Mouse (Mus musculus): ENCODE measurements around the gene Aoc2.

Gene Aoc2

DNA sequence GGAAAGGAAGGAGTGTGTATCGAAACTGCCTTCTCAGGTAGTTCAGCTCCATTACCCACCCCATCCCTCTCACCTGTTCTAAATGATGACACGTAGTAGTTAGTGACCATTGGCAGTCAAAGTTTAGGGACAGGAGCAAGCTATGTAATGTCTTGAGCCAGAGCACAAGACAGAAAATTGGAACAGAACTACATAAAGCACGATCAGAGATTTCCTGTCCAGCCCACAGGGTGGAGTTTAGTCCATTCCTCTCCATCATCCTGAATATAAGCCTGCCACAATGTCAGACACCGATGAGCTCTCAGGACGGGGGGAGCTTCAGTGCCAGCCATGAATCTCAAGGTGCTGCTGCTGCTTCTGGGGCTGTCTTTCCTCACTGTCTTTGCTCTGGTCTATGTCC lies at the start of gene Aoc2:
Aoc2 (plus strand) TSS at position 301 of the 400 bp plus-strand sequence.
- no peak for DNase-seq

DNA sequence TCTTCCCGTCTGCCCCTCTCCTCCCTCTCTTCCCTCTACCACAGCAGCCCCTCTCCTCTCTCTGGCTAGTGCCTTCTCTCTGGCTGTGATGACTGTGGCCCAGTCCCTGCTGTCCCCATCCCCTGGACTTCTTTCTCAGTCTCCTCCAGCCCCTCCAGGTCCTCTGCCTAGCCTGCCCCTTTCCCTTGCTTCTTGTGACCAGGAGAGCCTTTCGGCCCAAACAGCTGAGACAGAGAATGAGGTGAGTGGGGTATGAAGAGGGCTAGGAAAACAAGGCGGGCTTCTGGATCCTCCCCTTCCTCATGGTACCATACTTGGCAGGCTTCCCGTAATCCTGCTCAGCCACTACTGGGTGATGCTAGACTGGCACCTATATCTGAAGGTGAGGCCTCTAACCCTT lies 49.6 kb upstream of the Aoc2 start:
- no peak for DNase-seq

DNA sequence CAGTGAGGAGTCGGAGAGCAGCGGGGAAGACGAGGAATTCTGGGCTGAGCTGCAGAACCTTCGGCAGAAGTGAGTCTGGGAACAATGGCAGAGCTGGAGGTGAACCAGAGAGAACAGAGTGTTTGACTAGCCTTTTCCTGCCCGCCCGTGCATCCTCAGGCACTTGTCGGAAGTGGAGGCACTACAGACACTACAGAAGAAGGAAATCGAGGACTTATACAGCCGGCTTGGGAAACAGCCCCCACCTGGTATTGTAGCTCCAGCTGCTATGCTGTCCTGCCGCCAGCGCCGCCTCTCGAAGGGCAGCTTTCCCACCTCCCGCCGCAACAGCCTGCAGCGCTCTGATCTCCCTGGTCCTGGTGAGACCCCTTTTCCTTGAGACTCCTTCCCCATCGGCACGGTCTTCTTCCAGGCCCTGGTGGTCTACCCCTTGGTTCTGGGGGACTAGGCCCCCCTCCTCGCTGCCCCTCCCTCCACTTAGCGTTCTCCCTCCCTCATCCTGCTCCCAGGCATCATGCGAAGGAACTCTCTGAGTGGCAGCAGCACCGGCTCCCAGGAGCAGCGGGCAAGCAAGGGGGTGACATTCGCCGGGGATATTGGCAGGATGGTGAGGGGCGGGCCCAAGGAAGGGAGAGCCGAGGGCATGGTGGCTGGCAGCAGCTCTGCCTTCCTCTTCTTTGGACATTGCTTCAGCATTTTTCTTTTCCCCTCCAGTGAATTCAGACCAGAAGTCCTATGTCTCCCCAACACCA lies 48.4 kb upstream of the Aoc2 start:
- DNase-seq, result no peak

DNA sequence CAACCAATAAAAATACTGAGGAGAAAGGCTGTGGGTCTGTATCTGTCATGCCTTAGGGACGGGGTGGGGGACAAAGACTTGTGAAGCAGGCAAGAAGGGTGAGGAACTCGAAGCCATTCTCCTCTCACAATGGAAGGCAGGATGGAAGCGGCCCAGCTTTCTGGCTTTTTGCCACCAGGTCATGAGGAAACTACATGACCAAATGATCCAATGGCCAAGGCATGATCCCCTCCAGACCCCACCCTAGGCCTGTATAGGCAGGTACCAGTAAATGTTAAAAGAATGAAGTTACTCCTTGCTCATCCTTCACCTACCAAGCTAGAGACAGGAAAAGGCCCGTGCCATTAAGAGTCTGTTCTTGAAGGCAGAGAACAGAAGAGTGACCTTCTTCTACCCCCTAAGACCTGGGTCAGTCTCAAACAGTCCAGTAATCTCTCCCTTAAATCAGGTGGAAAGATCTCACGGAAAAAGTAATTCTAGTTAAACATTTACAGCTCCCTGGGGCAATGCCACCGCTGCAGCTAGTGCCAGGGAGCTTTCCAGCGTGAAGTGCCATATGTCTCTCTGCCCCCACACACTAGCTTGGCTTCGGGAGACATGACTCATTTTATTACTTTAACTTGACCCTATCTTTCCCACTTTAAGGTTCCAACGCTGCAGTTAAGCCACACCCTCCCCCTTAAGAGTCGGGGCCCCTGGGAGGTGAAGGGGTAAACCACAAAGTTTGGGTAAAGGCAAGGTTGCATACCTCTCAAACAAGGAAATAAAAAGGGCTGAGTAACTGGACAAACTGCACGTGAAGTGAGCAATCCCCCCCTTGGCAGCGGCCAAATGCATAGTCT lies 47.3 kb upstream of the Aoc2 start:
- DNase-seq, result peak; percentile 88 to 94

DNA sequence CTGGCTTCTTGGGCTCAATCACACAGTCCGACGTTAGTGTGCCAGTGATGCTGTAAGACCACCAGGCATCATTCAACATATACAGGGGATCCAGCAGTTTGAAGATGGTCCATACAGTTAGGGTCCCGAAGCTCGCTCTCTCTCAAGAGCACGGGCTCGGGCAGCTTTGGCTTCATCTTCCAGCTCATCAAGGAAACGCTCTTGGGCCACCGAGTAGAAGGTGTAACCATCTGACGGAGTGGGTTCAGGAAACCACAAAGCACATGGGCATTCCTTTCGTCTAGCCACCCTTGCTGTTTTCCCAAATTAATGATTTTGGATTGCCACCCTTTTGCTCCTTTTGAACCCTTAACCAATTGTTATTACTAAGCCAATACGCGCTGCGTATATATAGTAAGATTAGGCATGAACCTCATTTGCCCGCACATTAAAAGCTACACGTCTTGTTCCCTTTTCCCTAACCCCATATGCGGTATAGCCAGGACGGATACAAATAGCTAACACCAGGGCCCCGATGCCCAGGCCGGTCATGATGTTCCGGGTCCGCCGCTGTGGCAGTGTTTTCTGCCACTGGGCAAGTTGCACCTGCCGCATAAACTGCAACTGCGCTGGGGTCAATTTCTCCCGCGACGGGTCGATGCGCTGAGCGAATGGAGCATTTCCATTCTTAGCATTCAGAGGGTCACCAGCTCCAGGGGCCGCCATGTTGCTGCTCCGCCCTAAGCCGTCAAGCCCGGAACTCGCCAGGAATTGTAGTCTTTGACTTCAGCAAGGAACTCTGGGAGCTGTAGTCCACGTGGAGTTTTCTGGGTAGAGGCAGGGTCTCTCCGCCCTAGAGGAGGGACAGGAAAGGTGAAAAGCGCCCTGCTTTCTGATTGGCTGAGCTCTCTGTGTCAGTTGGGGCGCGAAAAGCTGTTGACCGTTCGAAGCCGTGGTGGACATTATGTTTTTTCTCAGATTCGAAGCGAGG lies 46.4 kb upstream of the Aoc2 start, which contains the start of the genes Cntd1 and Coa3:
Cntd1 (plus strand) TSS at position 790 of the 970 bp plus-strand sequence.
Coa3 (minus strand) TSS at position 892 of the 970 bp plus-strand sequence.
- peak; percentile 87 to 88 for DNase-seq

DNA sequence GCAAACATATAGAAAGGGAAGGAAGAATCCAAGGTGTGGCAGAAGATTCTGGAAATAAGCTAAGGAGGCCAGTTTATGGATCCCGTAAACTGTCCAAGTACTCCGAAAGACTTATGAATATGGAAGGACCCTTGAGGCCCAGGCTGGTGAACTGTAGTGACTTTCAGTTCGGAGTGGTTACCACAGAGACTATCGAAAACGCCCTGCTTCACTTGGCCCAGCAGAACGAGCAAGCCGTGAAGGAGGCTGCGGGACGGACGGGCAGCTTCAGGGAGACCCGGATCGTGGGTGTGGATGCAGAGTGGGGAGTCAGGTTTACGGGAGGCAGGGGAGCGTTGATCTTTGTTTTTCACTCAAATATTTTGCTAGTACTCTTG lies 45.7 kb upstream of the Aoc2 start:
- no peak for DNase-seq

DNA sequence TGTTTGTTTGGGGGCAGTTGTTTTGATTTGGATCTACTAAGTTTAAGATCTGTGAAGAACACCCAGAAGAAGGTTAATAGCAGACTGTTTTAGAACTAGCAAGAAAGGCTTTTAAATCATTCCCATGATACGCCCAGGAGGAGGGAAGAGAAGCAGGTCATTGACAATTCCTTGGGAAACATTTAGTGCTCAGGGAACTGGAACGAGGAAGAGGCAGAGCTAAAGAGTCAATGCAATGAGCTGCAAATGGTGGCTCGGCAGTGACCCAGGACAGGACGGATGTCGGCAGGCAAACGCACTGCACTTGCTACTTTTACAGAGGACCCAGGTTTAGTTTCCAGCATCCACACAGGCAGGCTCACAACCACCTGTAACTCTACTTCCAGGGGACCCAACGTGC lies 44.0 kb upstream of the Aoc2 start:
- DNase-seq, result no peak

DNA sequence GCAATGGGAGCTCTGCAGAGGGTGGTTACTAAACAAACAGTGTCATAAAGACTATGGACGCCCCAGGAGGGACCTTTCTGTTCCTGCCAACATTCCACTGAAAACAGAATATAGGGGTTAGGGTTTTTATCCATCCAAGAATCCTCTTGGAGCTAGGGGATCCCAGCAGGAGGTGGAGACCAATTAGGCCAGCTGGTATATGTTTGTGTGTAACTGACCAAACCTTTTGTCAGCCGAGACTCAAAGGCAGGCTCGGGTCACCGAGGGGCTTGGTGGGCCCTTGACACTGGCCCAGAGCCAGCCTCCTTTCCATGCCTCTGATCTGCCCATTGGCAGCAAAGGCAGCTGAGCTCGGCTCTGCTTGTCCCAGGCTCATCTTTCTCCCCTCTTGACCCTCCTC lies 42.0 kb upstream of the Aoc2 start:
- no peak for DNase-seq

DNA sequence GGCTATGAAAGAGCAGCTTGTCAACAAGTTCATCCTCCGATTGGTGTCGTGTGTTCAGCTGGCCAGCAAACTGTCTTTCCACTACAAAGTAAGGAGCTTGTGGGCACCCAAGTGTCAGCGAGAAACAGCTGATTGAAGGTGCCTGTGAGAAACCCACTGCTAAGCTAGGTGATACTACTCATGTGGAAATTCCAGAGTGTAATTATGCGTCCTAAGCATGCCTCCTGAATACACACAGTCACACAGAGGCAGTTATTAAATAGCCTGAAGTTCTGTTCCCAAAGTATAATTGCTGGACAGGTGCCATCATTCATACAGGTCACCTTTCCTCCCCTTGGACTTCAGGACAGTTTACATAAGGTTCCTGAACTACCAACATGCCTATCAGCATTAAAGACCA lies 41.1 kb upstream of the Aoc2 start:
- peak in 1 of 2 experiments; percentile 86 for DNase-seq

DNA sequence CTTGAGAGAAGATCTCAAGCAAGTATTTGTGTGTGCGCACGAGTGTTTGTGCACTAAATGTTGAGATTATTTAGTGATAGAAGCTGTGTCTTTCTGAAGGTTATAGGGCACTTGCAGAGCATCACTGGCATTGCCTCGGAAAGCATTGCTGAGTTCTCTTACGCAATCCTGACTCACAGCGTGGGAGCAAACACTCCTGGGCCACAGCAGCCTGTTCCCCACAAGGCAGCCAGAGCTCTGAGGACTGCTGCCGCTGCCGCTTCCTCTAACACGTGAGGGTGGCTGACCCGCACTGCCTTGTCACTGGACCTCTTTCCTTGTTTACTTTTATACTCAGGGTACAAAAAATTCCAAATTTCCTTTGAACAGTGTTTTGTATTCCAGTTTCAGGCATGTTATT lies 37.6 kb upstream of the Aoc2 start:
- DNase-seq, result no peak

DNA sequence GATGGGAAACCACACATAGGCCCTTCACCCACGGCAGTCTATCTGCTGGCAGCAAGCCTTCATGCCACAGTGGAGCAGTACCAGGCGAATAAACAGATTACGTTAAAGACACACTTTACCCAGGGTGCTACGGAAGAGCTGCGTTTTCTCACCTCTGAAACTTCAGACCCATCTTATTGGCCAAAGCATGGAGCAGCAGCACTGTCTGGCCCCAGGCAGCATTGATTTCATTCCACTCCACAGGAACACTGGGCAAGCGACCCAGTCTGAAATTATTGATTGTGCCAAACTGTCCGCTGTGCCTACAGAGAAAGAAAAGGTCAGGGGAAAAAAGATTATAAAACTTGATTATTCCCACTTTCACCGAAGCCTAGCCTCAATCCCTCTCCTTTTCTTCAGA lies 33.6 kb upstream of the Aoc2 start:
- DNase-seq, result no peak

DNA sequence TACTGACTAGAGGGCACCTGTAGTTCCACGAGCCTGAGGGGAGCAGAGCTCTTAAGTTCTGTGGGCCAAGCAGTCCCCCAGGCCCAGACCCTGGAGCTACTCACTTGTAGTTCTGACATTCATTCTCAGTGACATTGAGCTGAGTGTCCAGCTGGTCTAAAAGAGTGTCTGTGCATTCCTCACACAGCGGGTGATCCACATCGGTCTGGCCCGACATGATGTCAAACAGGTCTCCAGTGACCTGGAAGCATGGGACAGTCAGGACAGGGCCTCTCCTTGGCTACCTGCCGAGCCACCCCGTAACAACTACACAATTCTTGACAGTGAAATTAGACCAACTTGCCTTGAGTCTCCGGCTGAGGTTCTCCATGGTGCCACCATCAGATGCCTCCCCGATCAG lies 29.7 kb upstream of the Aoc2 start:
- DNase-seq, result no peak

DNA sequence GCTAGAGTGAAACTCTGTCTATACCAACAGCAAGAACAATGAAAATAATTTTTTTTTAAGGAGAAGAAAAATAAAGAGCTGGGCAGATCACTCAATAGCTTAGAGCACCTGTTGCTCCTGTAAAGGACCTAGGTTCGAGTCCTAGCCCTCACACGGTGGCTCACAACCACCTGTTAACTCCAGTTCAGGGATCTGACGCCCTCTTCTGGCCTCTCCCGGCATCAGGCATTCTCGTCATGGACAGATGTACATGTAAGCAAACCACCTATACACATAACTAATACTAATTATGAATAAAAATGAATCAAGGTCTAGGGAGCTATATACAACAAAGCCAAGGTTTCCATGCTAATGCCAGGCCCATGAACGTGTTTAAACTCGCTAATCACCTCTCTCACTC lies 24.0 kb upstream of the Aoc2 start:
- DNase-seq, result no peak

DNA sequence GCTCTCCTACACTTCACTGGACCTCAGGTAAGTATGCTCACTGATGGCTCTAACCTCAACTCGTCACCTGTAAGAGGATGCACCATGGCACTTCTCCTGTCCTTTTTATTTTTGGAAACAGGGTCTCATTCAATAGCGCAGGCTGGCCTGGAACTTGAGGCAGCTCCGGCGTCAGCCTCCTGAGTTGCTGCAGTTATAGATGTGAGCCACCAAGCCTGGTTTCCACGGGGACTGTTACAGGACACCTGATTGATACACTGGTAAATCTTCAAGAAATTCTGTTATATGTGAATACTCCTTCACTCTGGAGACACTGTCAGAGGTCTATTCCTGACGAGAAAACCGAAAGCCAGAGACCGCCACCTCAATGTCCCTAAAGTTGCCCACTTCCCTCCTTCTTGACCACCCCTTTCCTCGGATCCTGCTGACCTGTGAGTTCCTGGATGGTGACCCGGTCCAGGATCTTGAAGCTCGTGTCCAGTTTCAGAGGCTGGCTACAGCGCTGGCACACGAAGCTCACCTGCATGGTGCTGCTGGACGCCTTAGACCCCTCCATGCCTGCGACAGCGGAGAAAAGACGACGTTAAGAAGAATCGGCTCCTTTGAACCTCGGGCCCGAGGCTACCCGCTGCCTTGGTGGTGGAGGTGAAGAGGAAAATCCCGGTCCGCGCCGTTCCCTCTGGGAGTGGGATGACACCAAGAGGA lies 23.4 kb upstream of the Aoc2 start:
- no peak for DNase-seq

DNA sequence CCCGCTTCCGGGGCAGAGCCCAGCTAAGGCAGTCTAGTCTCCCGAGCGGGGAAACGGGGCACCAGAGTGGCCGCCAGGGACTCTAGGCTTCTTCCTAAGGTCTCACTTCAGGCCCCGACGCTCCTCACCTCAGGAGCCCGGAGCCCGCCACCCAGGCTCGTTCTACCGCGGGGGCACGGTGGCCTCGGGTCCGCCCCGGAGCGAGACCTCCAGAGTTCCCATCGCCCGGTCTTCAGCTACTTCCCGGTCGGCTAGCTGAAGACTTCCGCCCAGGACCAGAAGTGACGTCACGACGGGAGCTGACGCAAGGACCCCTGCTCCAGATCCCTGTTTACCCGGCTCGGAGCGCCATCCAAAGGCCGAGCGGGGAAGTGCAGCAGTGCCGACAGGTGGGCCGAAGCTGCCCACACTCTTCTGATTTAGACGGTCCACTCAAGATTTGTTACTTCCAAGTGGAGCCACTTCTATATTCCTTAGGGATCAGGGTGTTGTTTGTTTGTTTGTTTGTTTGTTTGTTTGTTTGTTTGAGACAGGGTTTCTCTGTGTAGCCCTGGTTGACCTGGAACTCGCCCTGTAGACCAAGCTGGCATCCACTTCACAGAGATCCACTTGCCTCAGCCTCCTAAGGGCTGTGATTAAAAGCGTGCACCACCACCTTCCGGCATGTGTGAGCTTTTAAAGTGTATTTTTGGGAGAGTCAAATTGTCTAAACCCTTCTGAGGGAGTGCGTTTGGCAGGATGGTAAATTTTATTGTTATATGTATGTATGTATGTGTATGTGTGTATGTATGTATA lies 22.7 kb upstream of the Aoc2 start, which contains the start of gene Becn1:
Becn1 (minus strand) TSS at position 283 of the 795 bp plus-strand sequence.
- DNase-seq, result peak; percentile 95 to 97

DNA sequence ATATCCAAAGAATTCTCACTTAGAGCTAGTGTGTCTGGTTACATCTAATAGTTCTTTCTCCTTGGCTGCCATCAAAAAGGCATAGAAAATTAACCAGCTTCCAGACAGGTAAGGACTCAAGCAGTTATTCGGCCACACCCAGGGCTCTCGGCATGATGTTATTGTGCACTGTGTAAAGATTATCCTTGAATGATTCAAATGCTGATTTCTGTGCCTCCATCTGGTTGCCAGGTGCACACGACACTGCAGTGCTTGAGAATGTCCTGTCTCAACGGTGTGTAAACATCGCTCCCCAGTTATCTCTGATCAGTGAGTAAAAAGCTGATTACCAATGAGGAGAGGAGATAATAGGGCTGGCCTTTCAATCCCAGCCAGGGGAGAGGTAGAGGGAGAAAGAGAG lies 17.1 kb upstream of the Aoc2 start:
- no peak for DNase-seq

DNA sequence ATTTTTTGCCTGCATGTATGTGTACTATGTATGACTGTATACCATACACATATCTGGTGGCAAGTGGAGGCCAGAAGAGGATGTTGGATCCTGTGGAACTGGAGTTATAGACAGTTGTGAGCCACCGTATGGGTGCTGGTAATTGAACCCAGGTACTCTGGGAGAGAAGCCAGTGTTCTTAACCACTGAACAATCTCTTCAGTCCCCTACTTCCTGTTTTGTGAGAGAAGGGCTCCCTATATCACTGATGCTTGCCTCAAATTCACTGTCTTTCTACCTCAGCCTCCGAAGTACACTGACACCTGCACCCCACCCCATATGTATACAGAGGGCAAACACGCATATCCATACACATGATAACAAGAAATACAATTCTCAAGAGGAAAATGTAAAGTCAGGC lies 13.8 kb upstream of the Aoc2 start:
- no peak for DNase-seq

DNA sequence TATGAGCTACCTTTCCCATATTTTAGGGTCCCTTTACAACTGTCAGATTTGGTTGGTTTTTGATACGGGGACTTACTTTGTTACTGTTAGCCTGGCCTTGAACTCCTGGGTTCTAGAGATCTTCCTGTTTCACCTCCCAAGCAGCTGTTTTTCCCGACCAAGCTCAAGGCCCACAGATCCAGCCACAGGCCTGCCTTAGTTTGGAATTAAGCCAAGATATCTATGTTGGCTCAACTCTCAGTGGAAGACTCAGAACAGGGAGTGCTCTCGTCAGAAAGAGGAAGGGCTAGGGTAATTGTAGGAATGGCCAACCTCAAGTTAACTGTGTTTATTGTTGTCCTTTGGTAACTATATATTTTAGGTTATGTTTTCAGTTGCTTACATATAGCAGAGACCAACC lies 12.7 kb upstream of the Aoc2 start:
- no peak for DNase-seq

DNA sequence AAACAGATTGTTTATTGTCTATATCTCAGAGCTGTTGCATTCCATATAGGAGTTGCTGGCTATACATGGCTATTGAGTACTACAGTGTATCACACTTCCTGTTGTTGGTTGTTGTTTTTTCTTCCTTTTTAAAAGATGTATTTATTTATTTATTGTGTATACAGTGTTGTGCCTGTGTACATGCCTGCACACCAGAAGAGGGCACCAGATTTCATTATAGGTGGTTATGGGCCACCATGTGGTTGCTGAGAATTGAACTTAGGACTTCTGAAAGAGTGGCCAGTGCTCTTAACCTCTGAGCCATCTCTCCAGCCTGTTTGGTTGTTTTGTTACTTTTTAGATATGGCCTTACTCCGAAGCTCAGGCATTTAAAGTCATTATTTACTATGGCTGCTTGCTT lies 10.3 kb upstream of the Aoc2 start:
- no peak for DNase-seq

DNA sequence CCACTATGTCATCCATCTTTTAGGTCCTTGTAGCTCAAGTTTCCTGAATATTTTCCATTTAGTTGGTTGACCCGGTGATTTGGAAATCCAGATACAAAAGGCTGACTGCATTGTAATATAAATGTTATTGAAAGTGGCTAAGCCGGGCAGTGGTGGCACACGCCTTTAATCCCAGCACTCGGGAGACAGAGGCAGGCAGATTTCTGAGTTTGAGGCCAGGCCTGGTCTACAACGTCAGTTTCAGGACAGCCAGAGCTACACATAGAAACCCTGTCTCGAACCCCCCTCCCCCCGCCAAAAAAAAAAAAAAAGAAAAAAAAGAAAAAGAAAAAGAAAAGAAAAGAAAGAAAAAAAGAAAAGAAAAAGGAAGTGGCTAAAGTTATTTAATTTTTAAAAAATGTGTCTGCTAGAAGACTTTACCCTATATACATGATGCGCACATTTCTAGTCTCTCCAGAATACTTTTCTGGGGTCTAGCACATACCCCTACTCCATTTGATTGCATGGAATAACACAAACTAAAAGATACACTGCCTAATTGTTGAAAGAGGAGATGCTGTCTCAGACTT lies 9.7 kb upstream of the Aoc2 start:
- DNase-seq, result no peak
